Mouse (Mus musculus) c-Kit-negative CD71-positive TER-119-positive erythroid progenitor cells, embryonic 14.5 days (primary cell): Measurements from ENCODE around the gene Casc1.
"Not testable (repeated sequence)": the region's sequence is repeated elsewhere in the genome, so short reads cannot be mapped to it uniquely, and the experiment has no call there.

Experiments
- DNase-seq: peaks from one replicate; pipeline ENCODE4 v3.0.0-alpha.2; 2013; ENCODE audit warnings: low read depth, low spot score

Gene Casc1

DNA sequence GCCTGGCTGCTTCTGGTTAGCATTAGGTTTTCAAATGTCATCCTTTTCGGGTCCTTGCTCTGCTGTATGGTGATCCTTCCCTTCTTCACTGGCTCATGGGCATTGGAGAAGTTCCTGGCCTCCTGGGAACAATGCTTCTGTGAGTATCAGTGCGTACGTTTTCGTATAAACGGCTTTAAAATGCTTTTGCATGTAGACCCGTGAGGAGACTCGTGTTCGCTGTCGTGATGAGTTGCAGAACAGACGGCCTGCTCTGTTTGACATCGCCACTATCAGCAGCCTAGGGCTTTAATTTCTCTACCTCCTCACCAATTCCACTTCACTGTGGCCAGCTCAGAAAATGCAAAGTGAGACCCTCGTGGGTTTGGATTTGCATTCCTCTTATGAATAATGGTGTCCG is 71.6 kb downstream of the Casc1 start:
- no peak for DNase-seq

DNA sequence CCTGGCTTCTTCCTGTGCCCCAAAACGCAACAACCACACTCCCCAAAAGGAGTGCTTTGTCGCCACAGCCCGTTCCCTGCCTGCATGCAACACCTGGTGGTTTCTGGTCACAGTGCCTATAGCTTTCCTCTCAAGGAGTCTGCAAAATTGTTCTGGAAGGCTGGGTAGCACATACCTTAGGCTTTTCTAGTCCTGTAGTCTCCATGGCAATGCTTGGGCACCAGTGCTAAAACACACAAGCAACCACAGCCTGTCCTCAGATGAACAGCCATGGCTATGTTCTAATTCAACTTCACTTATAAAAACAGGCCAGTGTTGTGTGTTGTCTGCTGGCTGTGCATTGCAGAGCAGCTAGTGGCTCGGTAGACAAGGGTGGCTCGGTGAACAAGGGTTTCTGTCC is 74.0 kb downstream of the Casc1 start:
- DNase-seq = no peak

DNA sequence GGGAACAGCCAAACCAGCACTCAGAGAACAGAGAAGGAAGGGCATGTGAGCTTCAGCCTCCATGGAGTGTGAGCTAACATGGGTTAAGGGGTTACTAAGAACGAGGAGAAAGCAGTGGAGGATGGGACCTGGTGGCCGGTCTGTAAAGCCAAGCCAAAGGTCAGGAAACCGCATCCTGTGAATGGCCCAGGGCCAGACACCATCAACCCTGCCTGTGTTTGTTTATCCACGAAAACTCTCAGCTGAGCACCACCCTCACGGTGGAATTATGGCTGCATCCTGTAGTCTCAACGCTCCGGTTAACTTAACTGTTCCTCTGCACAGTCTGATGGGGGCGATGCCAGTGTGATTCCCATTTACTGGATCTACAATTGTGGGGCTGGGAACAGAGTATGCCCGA is 75.0 kb downstream of the Casc1 start:
- DNase-seq = no peak

DNA sequence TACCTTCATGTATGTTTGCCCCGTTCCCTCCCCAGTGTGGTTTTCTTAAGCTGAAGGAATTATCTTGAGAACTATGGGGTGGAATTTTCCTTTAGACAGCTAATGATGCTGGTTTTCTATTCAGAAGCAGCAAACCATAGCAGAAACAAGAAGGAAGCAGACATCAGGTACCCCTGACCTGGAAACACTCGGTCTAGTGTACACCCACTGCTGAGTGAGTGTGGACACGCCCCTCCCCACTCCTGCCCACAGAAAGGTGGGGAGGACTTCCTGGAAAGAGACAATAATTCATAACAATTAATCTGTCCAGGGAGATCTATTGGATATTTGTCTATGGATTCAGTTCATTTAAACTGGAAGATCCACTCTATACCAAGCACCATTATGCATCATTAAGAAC is 75.5 kb downstream of the Casc1 start:
- DNase-seq = no peak

DNA sequence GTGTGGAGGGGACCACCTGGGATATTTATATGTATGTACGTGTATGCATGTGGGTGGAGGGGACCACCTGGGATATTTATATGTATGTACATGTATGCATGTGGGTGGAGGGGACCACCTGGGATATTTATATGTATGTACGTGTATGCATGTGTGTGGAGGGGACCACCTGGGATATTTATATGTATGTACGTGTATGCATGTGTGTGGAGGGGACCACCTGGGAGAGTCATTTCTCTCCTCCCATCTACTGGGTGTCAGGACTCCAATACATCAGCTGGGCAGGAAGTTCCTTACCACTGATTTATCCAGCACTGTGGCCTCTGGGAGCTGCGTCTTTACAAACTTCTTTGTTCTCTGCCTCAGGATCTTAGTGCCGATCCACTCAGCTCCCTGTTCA is 77.8 kb downstream of the Casc1 start:
- DNase-seq = not testable (repeated sequence)

DNA sequence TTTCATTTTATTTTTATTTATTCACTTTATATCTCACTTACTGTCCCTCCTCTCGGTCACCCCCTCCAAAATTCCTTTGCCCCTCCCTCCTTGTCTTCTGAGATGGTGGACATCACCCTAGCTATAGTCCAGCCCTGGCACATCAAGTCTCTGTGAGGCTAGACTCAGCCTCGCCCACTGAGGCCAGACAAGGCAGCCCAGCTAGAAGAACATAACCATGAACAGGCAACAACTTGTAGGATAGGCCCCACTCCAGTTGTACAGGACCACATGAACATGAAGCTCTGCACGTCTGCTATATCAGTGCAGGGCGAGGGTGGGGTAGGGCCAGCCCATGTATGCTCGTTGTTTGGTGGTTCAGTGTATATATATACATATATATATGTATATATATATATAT is 78.8 kb downstream of the Casc1 start:
- DNase-seq = no peak

DNA sequence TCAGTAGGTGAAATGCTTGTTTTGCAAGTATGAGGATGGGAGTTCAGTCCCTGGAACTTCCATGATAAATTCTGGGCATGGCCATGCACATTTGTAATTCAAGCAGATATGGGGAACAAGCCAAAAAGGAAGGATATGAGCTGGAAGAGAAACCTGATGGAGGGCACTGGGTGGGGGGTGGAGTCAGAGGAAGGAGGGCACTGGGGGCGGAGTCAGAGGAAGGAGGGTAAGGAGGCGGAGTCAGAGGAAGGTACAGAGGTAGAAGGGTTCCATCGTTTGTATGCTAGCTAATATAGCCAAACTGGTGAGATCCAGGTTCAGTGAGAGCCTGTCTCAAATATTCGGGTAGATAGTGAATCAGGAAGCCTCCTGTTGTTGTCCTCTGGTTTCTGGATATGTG is 81.2 kb downstream of the Casc1 start:
- no peak for DNase-seq

DNA sequence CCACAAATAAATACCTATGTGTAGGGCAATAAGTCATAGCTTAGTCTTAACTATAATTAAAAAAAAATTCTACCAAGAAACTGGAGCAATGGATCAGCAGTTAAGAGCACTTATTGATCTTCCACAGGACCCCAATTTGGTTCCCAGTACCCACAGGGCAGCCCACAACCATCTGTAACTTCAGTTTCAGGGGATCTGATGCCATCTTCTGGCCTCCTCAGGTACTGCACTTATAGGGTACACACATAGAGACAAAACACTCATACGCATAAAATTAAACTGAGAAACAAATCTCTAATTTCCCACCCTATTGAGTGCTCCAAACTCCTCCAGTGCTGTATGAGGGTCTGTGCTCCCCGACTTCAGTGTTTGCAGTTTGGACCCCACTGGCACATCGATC is 83.2 kb downstream of the Casc1 start:
- DNase-seq = no peak

DNA sequence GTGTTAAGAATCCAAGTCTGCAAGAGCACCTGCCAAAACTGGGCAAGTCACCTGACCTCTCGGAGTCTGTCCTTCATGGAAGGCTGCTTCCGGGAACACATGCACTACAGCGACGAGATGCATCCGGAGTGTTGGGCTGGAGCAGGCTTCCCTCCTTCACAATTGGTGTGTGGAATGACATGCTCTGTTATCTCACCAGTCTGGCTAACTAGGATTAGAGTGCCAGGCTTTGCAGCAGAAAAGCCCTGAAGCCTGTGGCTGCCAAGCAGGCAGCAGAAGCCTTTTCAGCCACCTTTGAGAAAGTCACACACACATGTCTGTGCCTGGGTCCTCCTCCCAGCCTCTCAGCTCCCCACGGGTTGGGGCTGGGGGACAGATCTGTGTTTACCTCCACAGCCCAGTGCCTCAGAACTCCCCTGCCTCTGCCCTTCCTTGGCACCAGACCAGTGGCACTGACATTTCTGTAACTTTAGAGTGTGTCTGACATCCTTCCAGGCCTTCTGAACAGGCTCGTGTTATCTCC is 85.2 kb downstream of the Casc1 start:
- DNase-seq = no peak
